Mouse (Mus musculus) erythroblast, adult 5-6 weeks (primary cell): ENCODE measurements around the gene Megf11. TPM values are rescaled to one million over a fixed set of nuclear protein-coding genes. Genes with fewer than 3 reads are reported as not detected.

Experiments used
- ATAC-seq: replicated peaks from 2 replicates; pipeline ENCODE4 v1.8.0; 2016; ENCODE audit warnings: moderate number of reproducible peaks, mild to moderate bottlenecking, moderate TSS enrichment, inconsistent platforms; ENCODE audit not compliant: poor library complexity, low FRiP score, severe bottlenecking
- total RNA-seq, 2 experiments: library from RNA; stranded (forward) in 1 of 2; stranded (reverse) in 1 of 2; fragments of 150-400 nt in 1 of 2; fragments of 200-764, 138-1000 nt in 1 of 2; gene quantifications; 2 replicates each; pipeline versions ENCODE4 v1.2.3 to v1.2.4; 2015 to 2017; ENCODE audit warnings: low replicate concordance in 2 of 2

Gene Megf11
- total RNA-seq, 2 experiments from 2014 or later, result not detected

GRCm38 (mm10) chr9:64623361-64623760 lies 237.9 kb downstream of the Megf11 start:
- ATAC-seq, result no peak

GRCm38 (mm10) chr9:64624536-64624935 lies 239.1 kb downstream of the Megf11 start:
- ATAC-seq, result no peak

GRCm38 (mm10) chr9:64629802-64630201 lies 244.4 kb downstream of the Megf11 start:
- ATAC-seq, result no peak

GRCm38 (mm10) chr9:64633169-64633568 lies 247.7 kb downstream of the Megf11 start:
- no peak for ATAC-seq

GRCm38 (mm10) chr9:64636111-64636510 lies 250.7 kb downstream of the Megf11 start:
- ATAC-seq, result no peak

GRCm38 (mm10) chr9:64636961-64637360 lies 251.5 kb downstream of the Megf11 start:
- ATAC-seq, result no peak

GRCm38 (mm10) chr9:64638250-64638649 lies 252.8 kb downstream of the Megf11 start:
- ATAC-seq, result no peak

GRCm38 (mm10) chr9:64639664-64640063 lies 254.2 kb downstream of the Megf11 start:
- peak; percentile 60; the same call in 1 of the 2 replicates for ATAC-seq

GRCm38 (mm10) chr9:64644129-64644528 lies 258.7 kb downstream of the Megf11 start:
- ATAC-seq, result no peak

- no peak for ATAC-seq
Measured at GRCm38 (mm10) chr9:64645462-64645861, 260.0 kb downstream of the Megf11 start.

- no peak for ATAC-seq
Measured at GRCm38 (mm10) chr9:64649393-64649792, 264.0 kb downstream of the Megf11 start.

GRCm38 (mm10) chr9:64649892-64650291 lies 264.5 kb downstream of the Megf11 start:
- no peak for ATAC-seq

GRCm38 (mm10) chr9:64651181-64651580 lies 265.8 kb downstream of the Megf11 start:
- no peak for ATAC-seq

- ATAC-seq, result no peak
Measured at GRCm38 (mm10) chr9:64651689-64652088, 266.3 kb downstream of the Megf11 start.

GRCm38 (mm10) chr9:64652138-64652537 lies 266.7 kb downstream of the Megf11 start:
- ATAC-seq, result no peak

- ATAC-seq, result no peak
Measured at GRCm38 (mm10) chr9:64652841-64653361, 267.5 kb downstream of the Megf11 start.

GRCm38 (mm10) chr9:64654723-64655122 lies 269.3 kb downstream of the Megf11 start:
- ATAC-seq, result no peak

- ATAC-seq, result no peak
Measured at GRCm38 (mm10) chr9:64656613-64657012, 271.2 kb downstream of the Megf11 start.

- no peak for ATAC-seq
Measured at GRCm38 (mm10) chr9:64660222-64660621, 274.8 kb downstream of the Megf11 start.

GRCm38 (mm10) chr9:64664612-64665011 lies 279.2 kb downstream of the Megf11 start:
- no peak for ATAC-seq

GRCm38 (mm10) chr9:64666549-64666948 lies 281.1 kb downstream of the Megf11 start:
- ATAC-seq, result no peak

- no peak for ATAC-seq
Measured at GRCm38 (mm10) chr9:64667513-64667912, 282.1 kb downstream of the Megf11 start.
